Mouse (Mus musculus): Measurements from ENCODE around the gene Hnrnpc. TPM values are rescaled to one million over a fixed set of nuclear protein-coding genes. Genes with fewer than 3 reads are reported as not detected.

The Hnrnpc gene
- total RNA-seq, 2 experiments from 2014 or later, result 145 to 165 TPM

DNA sequence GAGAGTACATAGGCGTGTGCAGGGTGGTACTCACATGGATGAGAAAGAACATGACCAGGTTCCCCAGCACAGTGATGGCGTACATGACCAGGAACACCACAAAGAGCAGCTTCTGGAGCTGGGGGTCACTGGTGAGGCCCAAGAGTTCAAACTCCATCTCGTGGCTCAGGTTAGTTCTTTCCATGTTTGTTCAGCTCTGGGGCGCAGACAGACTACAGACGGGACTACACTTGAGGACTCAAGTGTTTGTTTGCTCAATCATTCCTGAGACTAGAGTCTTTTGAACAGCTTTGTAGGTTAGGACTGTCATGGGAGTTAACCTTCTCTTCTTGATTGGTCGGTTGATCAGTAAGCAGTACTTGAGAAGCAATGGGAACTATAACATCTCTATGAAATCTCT is 67.9 kb downstream of the Hnrnpc start:
- intact Hi-C loops (cut with DNase I), result no loop called here
- no peak for DNase-seq

DNA sequence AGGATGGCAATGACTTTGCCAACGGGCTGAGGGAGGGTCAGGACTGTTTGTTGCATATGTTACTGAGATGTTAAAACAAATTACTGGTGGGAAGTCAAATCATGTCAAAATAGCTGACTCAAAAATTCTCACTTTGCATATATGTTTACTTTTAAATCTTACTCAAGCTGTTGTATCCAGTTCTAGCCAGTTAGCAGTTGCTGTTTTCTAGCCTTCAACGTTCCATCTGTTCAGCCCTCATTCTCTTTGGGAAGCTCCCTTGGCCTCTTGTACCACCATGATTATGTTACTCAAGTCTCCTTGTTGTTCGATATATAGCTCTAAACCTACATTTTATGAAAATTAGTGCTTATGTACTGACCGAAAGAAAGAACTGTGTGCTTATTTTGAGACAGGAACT is 77.5 kb downstream of the Hnrnpc start:
- DNase-seq, result no peak
- intact Hi-C loops (cut with DNase I), result no loop called here

DNA sequence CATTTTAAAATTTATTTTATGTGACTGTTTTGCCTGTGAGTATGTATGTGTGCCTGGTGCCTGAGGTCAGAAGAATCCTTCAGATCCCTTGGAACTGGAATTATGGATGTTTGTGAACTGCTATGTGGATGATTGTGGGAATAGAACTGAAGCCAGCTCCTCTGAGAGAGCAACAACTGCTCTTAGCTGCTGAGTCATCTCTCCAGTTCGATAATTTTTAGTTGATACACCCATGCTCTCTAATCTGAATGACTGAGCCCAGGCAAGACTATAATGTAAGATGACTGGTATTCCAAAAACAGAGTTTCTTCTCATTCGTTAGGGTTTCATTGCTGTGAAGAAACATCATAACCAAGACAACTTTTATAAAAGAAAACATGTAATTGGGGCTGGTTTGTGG is 79.7 kb downstream of the Hnrnpc start:
- DNase-seq, result no peak
- intact Hi-C loops (cut with DNase I), result no loop called here

Other genes with a start within 250 kb of the Hnrnpc start
- gene Mettl17, start 219.2 kb downstream of the Hnrnpc start, total RNA-seq (2021), result 10 to 100 TPM; 19.2 to 28.5 TPM
- under 1 TPM; 0.12 to 0.29 TPM for gene Slc39a2, start 211.1 kb downstream of the Hnrnpc start, total RNA-seq (2021)
- gene Ndrg2, start 189.9 kb downstream of the Hnrnpc start, total RNA-seq (2021), result 100 to 1,000 TPM; 712 to 721 TPM
- gene Tppp2, start 185.6 kb downstream of the Hnrnpc start, total RNA-seq (2021), result not detected
- gene Rnase13, start 181.3 kb downstream of the Hnrnpc start, total RNA-seq (2021), result not detected
- gene Arhgef40, start 119.3 kb downstream of the Hnrnpc start, total RNA-seq (2021), result 10 to 100 TPM; 52.7 to 57.9 TPM
- 1 to 10 TPM in 1 of 2 experiments, under 1 TPM in 1; 0.82 to 1.7 TPM for gene Tmem253, start 88.4 kb downstream of the Hnrnpc start, total RNA-seq (2021)
- gene Zfp219, start 83.3 kb downstream of the Hnrnpc start, total RNA-seq (2021), result 10 to 100 TPM; 33.8 to 38.0 TPM
- gene Olfr221, start 61.6 kb downstream of the Hnrnpc start, total RNA-seq (2021), result not detected
- under 1 TPM; 0.45 to 0.97 TPM for gene Rpgrip1, start 6.7 kb upstream of the Hnrnpc start, total RNA-seq (2021)
- 10 to 100 TPM; 33.8 to 37.2 TPM for gene Supt16, start 93.4 kb upstream of the Hnrnpc start, total RNA-seq (2021)
- 10 to 100 TPM; 60.3 to 67.6 TPM for gene Chd8, start 153.8 kb upstream of the Hnrnpc start, total RNA-seq (2021)
- 10 to 100 TPM; 35.5 to 36.8 TPM for gene Tox4, start 175.1 kb upstream of the Hnrnpc start, total RNA-seq (2021)
- 10 to 100 TPM in 1 of 2 experiments, 1 to 10 TPM in 1; 7.6 to 10.6 TPM for gene Rab2b, start 175.5 kb upstream of the Hnrnpc start, total RNA-seq (2021)
- gene Mettl3, start 201.1 kb upstream of the Hnrnpc start, total RNA-seq (2021), result 10 to 100 TPM; 15.7 to 18.8 TPM
- gene Sall2, start 224.7 kb upstream of the Hnrnpc start, total RNA-seq (2021), result 1 to 10 TPM; 4.6 to 5.7 TPM

All from heart, postnatal 10 days (tissue).